ENCODE assay signal across 10 mouse cellular contexts in genomic region chr10:43310781-43311392, GRCm38 (mm10).
DNase-seq lines count a peak whose midpoint lies in the region; ATAC-seq and TF ChIP-seq lines count a peak whose summit lies in the region.
"Had no signal": no experiment of that assay in that cellular context is flagged by ENCODE, and none has a peak within 500 bp of the region (broad histone marks: within the 10 kb centered on the region; RNA-seq: fewer than 3 reads in every experiment).

No protein-coding gene starts in this region.

- TF ChIP-seq POLR2A in brain, embryonic 14.5 days (IDR thresholded peaks at IDR 0.05; ENCODE audit: borderline replicate concordance, extremely low read depth, insufficient read depth, insufficient read length, poor library complexity, severe bottlenecking), result no peak

- ATAC-seq in heart, embryonic 11.5 days (replicated peaks; ENCODE audit: insufficient number of reproducible peaks, low FRiP score, low TSS enrichment), result no peak

- whole genome bisulfite sequencing in heart, embryonic 11.5 days (ENCODE audit: insufficient replicate concordance), result 62% methylated on average over 10 of the region's 10 CpGs

- H3K4me2 ChIP-seq in heart, embryonic 11.5 days, result no peak overlapping the region
- H3K4me2 ChIP-seq: limb, embryonic 12.5 days had no signal

- no peak for TF ChIP-seq CTCF in brain, embryonic 14.5 days (IDR thresholded peaks at IDR 0.05; ENCODE audit: borderline replicate concordance, extremely low read depth, insufficient read depth, insufficient read length)

- no peaks in the 10 kb centered on the region for H3K9me3 ChIP-seq in heart, embryonic 11.5 days (replicated peaks; ENCODE audit: control insufficient read depth, low read length)

- DNase-seq in heart, adult 18-20 months, result peak; percentile 47 to 49
- DNase-seq in MN1 (ENCODE audit: low spot score), result peak; percentile 30
- peak; percentile 79 for DNase-seq in brain, embryonic 14.5 days (ENCODE audit: low read depth)
- DNase-seq in kidney, adult 8-10 months, result peak; percentile 67 to 73
- DNase-seq in thymus, postnatal 10 days (ENCODE audit: low spot score in 2 of 2), result no peak
- no peak for DNase-seq in spleen, adult 18-20 months
- DNase-seq in gastrocnemius, adult 8-10 months (ENCODE audit: low spot score in 2 of 2), result no peak
- DNase-seq: gastrocnemius, postnatal 25 days had no signal

- H3K4me1 ChIP-seq in heart, embryonic 11.5 days (ENCODE audit: control insufficient read depth, insufficient read depth, low read length), result peaks cover 3% of the 10 kb centered on the region; the same call in 1 of the 2 replicates

- H3K9ac ChIP-seq in heart, embryonic 11.5 days (ENCODE audit: low read depth, low read length), result no peak overlapping the region
- H3K9ac ChIP-seq: limb, embryonic 12.5 days had no signal

- no peak overlapping the region for H3K27ac ChIP-seq in heart, embryonic 11.5 days (ENCODE audit: low read depth, low read length)
- H3K27ac ChIP-seq: limb, embryonic 12.5 days had no signal

- H3K36me3 ChIP-seq in heart, embryonic 11.5 days (ENCODE audit: control insufficient read depth, insufficient read depth, low read length), result no peaks in the 10 kb centered on the region
- H3K36me3 ChIP-seq: limb, embryonic 12.5 days had no signal

- H3K27me3 ChIP-seq in heart, embryonic 11.5 days (ENCODE audit: control insufficient read depth, insufficient read depth, low read length), result no peaks in the 10 kb centered on the region
- H3K27me3 ChIP-seq: limb, embryonic 12.5 days had no signal

- H3K4me3 ChIP-seq in heart, embryonic 11.5 days (ENCODE audit: low read depth, low read length), result no peak overlapping the region
- H3K4me3 ChIP-seq: limb, embryonic 12.5 days had no signal

Comparison
In these comparisons a context has a peak if more than half of its experiments do, and no peak if none do; other contexts are left out.
1. DNase-seq: peak in heart, adult 18-20 months (2 of 2), MN1 (single experiment), brain, embryonic 14.5 days (single experiment) and kidney, adult 8-10 months (2 of 2); none in thymus, postnatal 10 days (0 of 2), spleen, adult 18-20 months (0 of 2) and gastrocnemius, adult 8-10 months (0 of 2).